Mouse (Mus musculus): ENCODE measurements around the gene Spock1. TPM values are rescaled to one million over a fixed set of nuclear protein-coding genes. Genes with fewer than 3 reads are reported as not detected.

Gene Spock1
- total and polyA plus RNA-seq, 3 experiments = not detected

- no peaks in the 10 kb centered on the region for H3K36me3 ChIP-seq (replicated peaks in 1 of 2; ENCODE audit: control insufficient read depth in 1 of 2, insufficient read depth in 1 of 2, low read length in 1 of 2)
- peaks cover 94% of the 10 kb centered on the region for H3K9me3 ChIP-seq (replicated peaks; ENCODE audit: low read length)
- H3K27ac ChIP-seq (ENCODE audit: insufficient read depth, low read depth) = no peak overlapping the region
- TF ChIP-seq USF2 (conservative IDR thresholded peaks at IDR 0.05; ENCODE audit: low read depth, low read length) (no peak), E2F4 (IDR thresholded peaks at IDR 0.05; ENCODE audit: insufficient replicate concordance, low read depth, low read length) (no peak), MAFK (IDR thresholded peaks at IDR 0.05; ENCODE audit: insufficient replicate concordance, low read length) (no peak), TCF12 (IDR thresholded peaks at IDR 0.05; ENCODE audit: low read depth, low read length) (no peak), PAX5 (IDR thresholded peaks at IDR 0.05; ENCODE audit: low read length) (no peak), HCFC1 (IDR thresholded peaks at IDR 0.05; ENCODE audit: low read depth, low read length) (no peak), MAZ (IDR thresholded peaks at IDR 0.05; ENCODE audit: low read depth, low read length) (no peak), POLR2A (IDR thresholded peaks at IDR 0.05; ENCODE audit: low read depth, low read length) (no peak), MXI1 (IDR thresholded peaks at IDR 0.05; ENCODE audit: low read depth, low read length) (no peak), USF1 (IDR thresholded peaks at IDR 0.05; ENCODE audit: low read depth, low read length) (no peak)
- no peaks in the 10 kb centered on the region for H3K4me1 ChIP-seq (ENCODE audit: control insufficient read depth in 1 of 2, insufficient read depth in 2 of 2)
- H3K4me3 ChIP-seq (replicated peaks in 1 of 3; ENCODE audit: low read depth in 2 of 3, low read length in 2 of 3, poor library complexity in 1 of 3) = no peak overlapping the region
- dilution Hi-C loops (cut with MboI; ENCODE audit: extremely low pct_ligation_motif_present, extremely low pct_unique_long_range_greater_than_20kb, low sequenced_read_pairs) = no loop called here
- no peak overlapping the region for H3K9ac ChIP-seq (ENCODE audit: insufficient read depth, low read depth)
- no peak overlapping the region for H3K4me2 ChIP-seq (ENCODE audit: insufficient read depth, low read depth, poor library complexity, severe bottlenecking)
- DNase-seq (ENCODE audit: extremely low read depth) = no peak
- no peaks in the 10 kb centered on the region for H3K27me3 ChIP-seq (replicated peaks)
- H3K79me2 ChIP-seq (replicated peaks; ENCODE audit: control insufficient read depth, extremely low read depth, insufficient read depth, poor library complexity, severe bottlenecking) = no peaks in the 10 kb centered on the region
- in situ Hi-C loops (cut with MboI; ENCODE audit: low pct_ligation_motif_present, low pct_unique_long_range_greater_than_20kb, low sequenced_read_pairs) = no loop called here
Observed at GRCm38 (mm10) chr13:57534325-57534724, 373.8 kb downstream of the Spock1 start.

GRCm38 (mm10) chr13:57525946-57526345, 382.2 kb downstream of the Spock1 start:
- in situ Hi-C loops (cut with MboI; ENCODE audit: low pct_ligation_motif_present, low pct_unique_long_range_greater_than_20kb, low sequenced_read_pairs) = no loop called here
- Histone ChIP-seq H3K9me3 (replicated peaks; ENCODE audit: low read length) (peaks cover 89% of the 10 kb centered on the region), H3K4me2 (ENCODE audit: insufficient read depth, low read depth, poor library complexity, severe bottlenecking) (no peak overlapping the region), H3K9ac (ENCODE audit: insufficient read depth, low read depth) (no peak overlapping the region), H3K79me2 (replicated peaks; ENCODE audit: control insufficient read depth, extremely low read depth, insufficient read depth, poor library complexity, severe bottlenecking) (no peaks in the 10 kb centered on the region), H3K27me3 (replicated peaks) (no peaks in the 10 kb centered on the region), H3K36me3 (replicated peaks in 1 of 2; ENCODE audit: control insufficient read depth in 1 of 2, insufficient read depth in 1 of 2, low read length in 1 of 2) (no peaks in the 10 kb centered on the region), H3K4me1 (ENCODE audit: control insufficient read depth in 1 of 2, insufficient read depth in 2 of 2) (no peaks in the 10 kb centered on the region), H3K27ac (ENCODE audit: insufficient read depth, low read depth) (no peak overlapping the region), H3K4me3 (replicated peaks in 1 of 3; ENCODE audit: low read depth in 2 of 3, low read length in 2 of 3, poor library complexity in 1 of 3) (no peak overlapping the region)
- DNase-seq (ENCODE audit: extremely low read depth) = no peak
- dilution Hi-C loops (cut with MboI; ENCODE audit: extremely low pct_ligation_motif_present, extremely low pct_unique_long_range_greater_than_20kb, low sequenced_read_pairs) = no loop called here
- TF ChIP-seq ZNF384 (IDR thresholded peaks at IDR 0.05; ENCODE audit: low read depth, low read length) (no peak), SMC3 (IDR thresholded peaks at IDR 0.05; ENCODE audit: low read depth, low read length) (no peak), RAD21 (IDR thresholded peaks at IDR 0.05; ENCODE audit: low read depth, low read length) (no peak), SIN3A (IDR thresholded peaks at IDR 0.05; ENCODE audit: low read length) (no peak), RCOR1 (conservative IDR thresholded peaks at IDR 0.05; ENCODE audit: low read depth, low read length) (no peak), ELF1 (IDR thresholded peaks at IDR 0.05; ENCODE audit: low read depth, low read length) (no peak), EP300 (IDR thresholded peaks at IDR 0.05; ENCODE audit: low read length) (no peak), CTCF (conservative IDR thresholded peaks at IDR 0.05 in 1 of 2, IDR thresholded peaks at IDR 0.05 in 1 of 2; ENCODE audit: low read depth in 2 of 2, low read length in 2 of 2) (no peak), JUN (IDR thresholded peaks at IDR 0.05; ENCODE audit: insufficient read depth, low read depth, low read length) (no peak), NELFE (IDR thresholded peaks at IDR 0.05; ENCODE audit: low read depth, low read length) (no peak), ETS1 (conservative IDR thresholded peaks at IDR 0.05; ENCODE audit: low read depth, low read length) (no peak), JUND (conservative IDR thresholded peaks at IDR 0.05; ENCODE audit: low read depth, low read length) (no peak), POLR2A (IDR thresholded peaks at IDR 0.05; ENCODE audit: low read depth, low read length) (no peak), HCFC1 (IDR thresholded peaks at IDR 0.05; ENCODE audit: low read depth, low read length) (no peak), USF2 (conservative IDR thresholded peaks at IDR 0.05; ENCODE audit: low read depth, low read length) (no peak), ZKSCAN1 (IDR thresholded peaks at IDR 0.05; ENCODE audit: borderline replicate concordance, low read depth, low read length) (no peak)
